Mouse (Mus musculus) spleen, adult 12 weeks (tissue): ENCODE measurements around the gene Msi1.

Experiments
- DNase-seq: peaks from one replicate; pipeline ENCODE4 v3.0.0; 2022; ENCODE audit warnings: low spot score

The Msi1 gene

GRCm38 (mm10) chr5:115429359-115430186, at the start of gene Msi1:
Gene Msi1, plus strand, starts transcription at chr5:115429599.
- DNase-seq = no peak

GRCm38 (mm10) chr5:115391935-115392334, 37.5 kb upstream of the Msi1 start:
- no peak for DNase-seq

GRCm38 (mm10) chr5:115392969-115393368, 36.4 kb upstream of the Msi1 start:
- DNase-seq = no peak

- no peak for DNase-seq
Measured at GRCm38 (mm10) chr5:115394223-115394622, 35.2 kb upstream of the Msi1 start.

- no peak for DNase-seq
Measured at GRCm38 (mm10) chr5:115394836-115395235, 34.6 kb upstream of the Msi1 start.

GRCm38 (mm10) chr5:115396654-115397053, 32.7 kb upstream of the Msi1 start:
- DNase-seq = no peak

GRCm38 (mm10) chr5:115397839-115398780, 31.3 kb upstream of the Msi1 start:
- DNase-seq = no peak

GRCm38 (mm10) chr5:115402063-115402462, 27.3 kb upstream of the Msi1 start:
- no peak for DNase-seq

GRCm38 (mm10) chr5:115403436-115404140, 25.8 kb upstream of the Msi1 start:
- no peak for DNase-seq

GRCm38 (mm10) chr5:115404241-115404794, 25.1 kb upstream of the Msi1 start:
- DNase-seq = no peak

- no peak for DNase-seq
Measured at GRCm38 (mm10) chr5:115405205-115405604, 24.2 kb upstream of the Msi1 start.

GRCm38 (mm10) chr5:115408110-115408509, 21.3 kb upstream of the Msi1 start:
- no peak for DNase-seq

- no peak for DNase-seq
Measured at GRCm38 (mm10) chr5:115415111-115416085, 14.0 kb upstream of the Msi1 start.

- DNase-seq = no peak
Measured at GRCm38 (mm10) chr5:115428831-115429358, 504 bp upstream of the Msi1 start.

- no peak for DNase-seq
Measured at GRCm38 (mm10) chr5:115430187-115430960, 975 bp downstream of the Msi1 start.

- no peak for DNase-seq
Measured at GRCm38 (mm10) chr5:115431061-115431897, 1.9 kb downstream of the Msi1 start.

- DNase-seq = no peak
Measured at GRCm38 (mm10) chr5:115431898-115432259, 2.5 kb downstream of the Msi1 start.

GRCm38 (mm10) chr5:115432395-115432794, 3.0 kb downstream of the Msi1 start:
- DNase-seq = no peak

- no peak for DNase-seq
Measured at GRCm38 (mm10) chr5:115433191-115433590, 3.8 kb downstream of the Msi1 start.
